23 mouse cellular contexts compared by ENCODE assay signal in the genomic region with DNA sequence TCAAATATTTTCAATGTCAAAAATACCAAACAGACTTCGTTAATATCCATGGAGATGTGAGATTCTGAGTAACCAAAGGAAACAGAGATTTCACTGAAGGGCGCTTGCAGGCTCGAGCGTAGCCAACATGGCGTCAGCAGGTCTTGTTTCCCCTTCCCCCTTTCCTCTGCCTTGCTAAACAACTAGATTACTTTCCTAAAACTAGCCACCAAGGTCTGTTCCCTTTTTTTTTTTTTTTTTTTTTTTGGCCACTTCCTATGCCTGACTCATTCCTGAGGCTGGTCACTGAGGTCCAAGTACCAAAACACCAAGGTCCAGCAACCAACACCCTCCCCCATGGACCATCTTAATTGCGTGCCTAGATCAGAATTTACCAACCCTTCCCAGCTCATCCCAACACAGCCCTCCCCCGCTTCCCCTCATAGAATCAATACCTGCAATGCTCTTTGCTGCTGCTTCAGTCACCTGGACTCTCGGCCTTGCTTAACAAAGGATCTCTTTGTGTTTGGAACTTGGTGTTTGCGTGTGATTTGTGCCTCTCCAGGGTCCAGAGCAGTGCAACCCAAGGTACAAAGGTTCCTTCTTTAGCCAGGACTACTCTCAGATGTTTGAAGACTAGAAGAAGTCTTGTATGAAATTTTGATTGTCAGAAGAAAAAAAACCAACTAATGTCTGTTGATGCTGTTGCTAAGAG. TPM values are rescaled to one million over a fixed set of nuclear protein-coding genes. Genes with fewer than 3 reads are reported as not detected.
DNase-seq lines count a peak whose midpoint lies in the region; ATAC-seq and TF ChIP-seq lines count a peak whose summit lies in the region.
"Had no signal": no experiment of that assay in that cellular context is flagged by ENCODE, and none has a peak within 500 bp of the region (broad histone marks: within the 10 kb centered on the region; RNA-seq: fewer than 3 reads in every experiment).

No protein-coding gene starts in this region.

- no peaks in the 10 kb centered on the region for H3K4me1 ChIP-seq in hindbrain, embryonic 12.5 days
- H3K4me1 ChIP-seq in hindbrain, embryonic 16.5 days (ENCODE audit: control insufficient read depth, insufficient read depth, low read depth, low read length) = no peaks in the 10 kb centered on the region
- H3K4me1 ChIP-seq in lung, postnatal 0 days (ENCODE audit: insufficient read depth, low read depth, low read length) = no peaks in the 10 kb centered on the region
- H3K4me1 ChIP-seq: forebrain, embryonic 10.5 days; hindbrain, embryonic 10.5 days; neural tube, embryonic 12.5 days had no signal

- no peaks in the 10 kb centered on the region for H3K36me3 ChIP-seq in hindbrain, embryonic 12.5 days
- H3K36me3 ChIP-seq in hindbrain, embryonic 16.5 days (ENCODE audit: control insufficient read depth, insufficient read depth, low read length) = no peaks in the 10 kb centered on the region
- no peaks in the 10 kb centered on the region for H3K36me3 ChIP-seq in lung, postnatal 0 days (ENCODE audit: insufficient read depth, low read length)
- H3K36me3 ChIP-seq in macrophage (ENCODE audit: inconsistent target) = no peaks in the 10 kb centered on the region
- H3K36me3 ChIP-seq: forebrain, embryonic 10.5 days; neural tube, embryonic 12.5 days had no signal

- TF ChIP-seq EP300 in lung, postnatal 0 days (IDR thresholded peaks at IDR 0.05) = no peak

- H3K4me2 ChIP-seq in hindbrain, embryonic 12.5 days (replicated peaks) = no peak overlapping the region
- H3K4me2 ChIP-seq in hindbrain, embryonic 16.5 days (ENCODE audit: low read length) = no peak overlapping the region
- no peak overlapping the region for H3K4me2 ChIP-seq in lung, postnatal 0 days (replicated peaks; ENCODE audit: low read depth, low read length)
- H3K4me2 ChIP-seq: lung, embryonic 14.5 days; neural tube, embryonic 12.5 days had no signal

- H3K27me3 ChIP-seq in hindbrain, embryonic 12.5 days = no peaks in the 10 kb centered on the region
- no peaks in the 10 kb centered on the region for H3K27me3 ChIP-seq in hindbrain, embryonic 16.5 days (replicated peaks; ENCODE audit: control insufficient read depth, insufficient read depth, low read length)
- no peaks in the 10 kb centered on the region for H3K27me3 ChIP-seq in lung, postnatal 0 days (replicated peaks; ENCODE audit: insufficient read depth, low read length)
- H3K27me3 ChIP-seq: neural tube, embryonic 12.5 days had no signal

- TF ChIP-seq CTCF in lung, postnatal 0 days (IDR thresholded peaks at IDR 0.05) = no peak

- 82% methylated on average over 9 of the region's 9 CpGs for WGBS in hindbrain, embryonic 12.5 days
- 87% methylated on average over 9 of the region's 9 CpGs for WGBS in hindbrain, embryonic 16.5 days
- WGBS in lung, postnatal 0 days = 72% methylated on average over 9 of the region's 9 CpGs
- WGBS in macrophage (ENCODE audit: missing documents) = 70% methylated on average over 9 of the region's 9 CpGs

- no peaks in the 10 kb centered on the region for H3K9me3 ChIP-seq in hindbrain, embryonic 12.5 days (replicated peaks)
- H3K9me3 ChIP-seq in hindbrain, embryonic 16.5 days (ENCODE audit: control insufficient read depth, low read length) = no peaks in the 10 kb centered on the region
- no peaks in the 10 kb centered on the region for H3K9me3 ChIP-seq in lung, postnatal 0 days (ENCODE audit: low read length)
- H3K9me3 ChIP-seq: forebrain, embryonic 10.5 days; hindbrain, embryonic 10.5 days; neural tube, embryonic 12.5 days had no signal

- no peak overlapping the region for H3K4me3 ChIP-seq in hindbrain, embryonic 12.5 days
- H3K4me3 ChIP-seq in hindbrain, embryonic 16.5 days (ENCODE audit: low read length) = no peak overlapping the region
- H3K4me3 ChIP-seq in lung, postnatal 0 days (ENCODE audit: low read depth, low read length) = no peak overlapping the region
- H3K4me3 ChIP-seq in macrophage (ENCODE audit: inconsistent target) = no peak overlapping the region
- H3K4me3 ChIP-seq: forebrain, embryonic 10.5 days; hindbrain, embryonic 10.5 days; neural tube, embryonic 12.5 days had no signal

- H3K27ac ChIP-seq in hindbrain, embryonic 12.5 days = peak overlapping the region; percentile 7; the same call in 1 of the 2 replicates
- no peak overlapping the region for H3K27ac ChIP-seq in hindbrain, embryonic 16.5 days (ENCODE audit: low read depth, low read length)
- no peak overlapping the region for H3K27ac ChIP-seq in lung, postnatal 0 days (ENCODE audit: low read length)
- H3K27ac ChIP-seq in macrophage = peak overlapping the region; percentile 27
- H3K27ac ChIP-seq: forebrain, embryonic 10.5 days; hindbrain, embryonic 10.5 days; neural tube, embryonic 12.5 days had no signal

- peak; percentile 9 for DNase-seq in lung, postnatal 0 days (ENCODE audit: low spot score)
- DNase-seq in lung, postnatal 36 days = no peak
- peak; percentile 75 for DNase-seq in yolk sac, embryonic 10.5 days (ENCODE audit: low spot score)
- no peak for DNase-seq in cerebellum, adult 9-10 months
- no peak for DNase-seq in layer of hippocampus, adult 9-10 months (ENCODE audit: low spot score)
- DNase-seq: adrenal gland, postnatal 14 days; cerebellum, adult 9-11 months; heart, adult 18-20 months; kidney, postnatal 4 days; left cerebral cortex, postnatal 4 days; lung, embryonic 14.5 days; right cerebral cortex, postnatal 25 days had no signal

- no peaks in the 10 kb centered on the region for H3K79me2 ChIP-seq in macrophage (ENCODE audit: inconsistent target)

- no peak for ATAC-seq in hindbrain, embryonic 12.5 days (ENCODE audit: low FRiP score)
- no peak for ATAC-seq in hindbrain, embryonic 16.5 days
- ATAC-seq in lung, postnatal 0 days = no peak
- ATAC-seq: inflammation-experienced regulatory T-cells, adult 6 months had no signal

- H3K9ac ChIP-seq in hindbrain, embryonic 12.5 days = no peak overlapping the region
- H3K9ac ChIP-seq in hindbrain, embryonic 16.5 days (ENCODE audit: low read depth, low read length) = no peak overlapping the region
- no peak overlapping the region for H3K9ac ChIP-seq in lung, postnatal 0 days (replicated peaks; ENCODE audit: low read depth)
- H3K9ac ChIP-seq: lung, embryonic 14.5 days; neural tube, embryonic 12.5 days had no signal

RNA-seq across cellular contexts. Expression of a gene that starts 13.9 kb away (rescaled TPM):
- polyA plus RNA-seq in hindbrain, embryonic 12.5 days (2016; fragmentation: Nextera tagmentation; extraction: Ambion mirVana) = 60.6 and 70.2 TPM in 2 replicates
- 98.1 and 112 TPM in 2 replicates for polyA plus RNA-seq in hindbrain, embryonic 16.5 days (2015; fragmentation: Nextera tagmentation; extraction: Ambion mirVana)
- 164 and 195 TPM in 2 replicates for polyA plus RNA-seq in lung, postnatal 0 days (2015; fragmentation: Nextera tagmentation; extraction: Ambion mirVana)
- total RNA-seq in macrophage (2018; cell fraction: chromatin; rRNA removed) = 1 to 10 TPM in 1 of 26 experiments, under 1 TPM in 3, not detected in 22; 0.43 to 1.5 (median 0.58) TPM
- 1 to 10 TPM in 13 of 26 experiments, under 1 TPM in 11, not detected in 2; 0.10 to 3.0 (median 1.3) TPM for total RNA-seq in macrophage (2018; cell fraction: cytosol; rRNA removed)
- total RNA-seq in macrophage (2018; cell fraction: nucleus; rRNA removed) = 1 to 10 TPM in 3 of 26 experiments, under 1 TPM in 6, not detected in 17; 0.35 to 1.7 (median 0.88) TPM
- polyA plus RNA-seq in macrophage (2018) = 1.9 to 4.4 TPM (median 3.0 TPM) in 3 replicates
- polyA plus RNA-seq: inflammation-experienced regulatory T-cells, adult 6 months had no signal

RNA-seq across cellular contexts. Expression of a gene that starts 15.0 kb away (rescaled TPM):
- polyA plus RNA-seq in hindbrain, embryonic 12.5 days (2016; fragmentation: Nextera tagmentation; extraction: Ambion mirVana) = 0.25 and 0.59 TPM in 2 replicates
- polyA plus RNA-seq in hindbrain, embryonic 16.5 days (2015; fragmentation: Nextera tagmentation; extraction: Ambion mirVana) = 0.54 and 0.68 TPM in 2 replicates
- polyA plus RNA-seq in lung, postnatal 0 days (2015; fragmentation: Nextera tagmentation; extraction: Ambion mirVana) = 0.12 and 0.13 TPM in 2 replicates
- total RNA-seq in macrophage (2018; cell fraction: chromatin; rRNA removed) = 1 to 10 TPM in 2 of 26 experiments, under 1 TPM in 3, not detected in 21; 0.09 to 2.2 (median 0.33) TPM
- under 1 TPM in 15 of 26 experiments, not detected in 11; under 0.01 to 0.28 (median 0.05) TPM for total RNA-seq in macrophage (2018; cell fraction: cytosol; rRNA removed)
- total RNA-seq in macrophage (2018; cell fraction: nucleus; rRNA removed) = under 1 TPM in 2 of 26 experiments, not detected in 24; 0.10 to 0.74 TPM
- polyA plus RNA-seq in macrophage (2018) = 0.05 to 0.83 TPM (median 0.11 TPM) in 3 replicates

RNA-seq across cellular contexts. Expression of a gene that starts 15.5 kb away (rescaled TPM):
- polyA plus RNA-seq in hindbrain, embryonic 12.5 days (2016; fragmentation: Nextera tagmentation; extraction: Ambion mirVana) = not detected in 2 replicates
- polyA plus RNA-seq in hindbrain, embryonic 16.5 days (2015; fragmentation: Nextera tagmentation; extraction: Ambion mirVana) = not detected in 2 replicates
- polyA plus RNA-seq in lung, postnatal 0 days (2015; fragmentation: Nextera tagmentation; extraction: Ambion mirVana) = not detected in 2 replicates
- total RNA-seq in macrophage (2018; cell fraction: chromatin; rRNA removed) = not detected
- not detected for total RNA-seq in macrophage (2018; cell fraction: cytosol; rRNA removed)
- total RNA-seq in macrophage (2018; cell fraction: nucleus; rRNA removed) = not detected
- not detected in 3 replicates for polyA plus RNA-seq in macrophage (2018)
- total RNA-seq: adrenal gland, postnatal 14 days; gastrocnemius, adult 8-10 months; left cerebral cortex, postnatal 4 days had no signal
- polyA plus RNA-seq: embryonic facial prominence, embryonic 14.5 days; forebrain, embryonic 10.5 days; heart, embryonic 16.5 days; hindbrain, embryonic 10.5 days; inflammation-experienced regulatory T-cells, adult 6 months; lung, embryonic 14.5 days; neural tube, embryonic 12.5 days; urinary bladder, adult 2 months had no signal

RNA-seq across cellular contexts. Expression of a gene that starts 28.7 kb away (rescaled TPM):
- 0.34 and 0.61 TPM in 2 replicates for polyA plus RNA-seq in hindbrain, embryonic 12.5 days (2016; fragmentation: Nextera tagmentation; extraction: Ambion mirVana)
- 1.1 and 1.4 TPM in 2 replicates for polyA plus RNA-seq in hindbrain, embryonic 16.5 days (2015; fragmentation: Nextera tagmentation; extraction: Ambion mirVana)
- not detected in 2 replicates for polyA plus RNA-seq in lung, postnatal 0 days (2015; fragmentation: Nextera tagmentation; extraction: Ambion mirVana)
- not detected for total RNA-seq in macrophage (2018; cell fraction: chromatin; rRNA removed)
- not detected for total RNA-seq in macrophage (2018; cell fraction: cytosol; rRNA removed)
- total RNA-seq in macrophage (2018; cell fraction: nucleus; rRNA removed) = not detected
- polyA plus RNA-seq in macrophage (2018) = not detected in 3 replicates
- total RNA-seq: gastrocnemius, adult 8-10 months had no signal
- polyA plus RNA-seq: inflammation-experienced regulatory T-cells, adult 6 months; urinary bladder, adult 2 months had no signal

RNA-seq across cellular contexts. Expression of a gene that starts 35.5 kb away (rescaled TPM):
- polyA plus RNA-seq in hindbrain, embryonic 12.5 days (2016; fragmentation: Nextera tagmentation; extraction: Ambion mirVana) = 16.1 and 18.0 TPM in 2 replicates
- 16.1 TPM in 2 replicates for polyA plus RNA-seq in hindbrain, embryonic 16.5 days (2015; fragmentation: Nextera tagmentation; extraction: Ambion mirVana)
- polyA plus RNA-seq in lung, postnatal 0 days (2015; fragmentation: Nextera tagmentation; extraction: Ambion mirVana) = 79.7 and 99.8 TPM in 2 replicates
- total RNA-seq in macrophage (2018; cell fraction: chromatin; rRNA removed) = 1 to 10 TPM in 8 of 26 experiments, under 1 TPM in 10, not detected in 8; 0.36 to 4.2 (median 0.88) TPM
- 10 to 100 TPM in 11 of 26 experiments, 1 to 10 TPM in 15; 6.1 to 17.9 (median 9.6) TPM for total RNA-seq in macrophage (2018; cell fraction: cytosol; rRNA removed)
- 10 to 100 TPM in 1 of 26 experiments, 1 to 10 TPM in 25; 2.2 to 11.3 (median 4.8) TPM for total RNA-seq in macrophage (2018; cell fraction: nucleus; rRNA removed)
- polyA plus RNA-seq in macrophage (2018) = 9.4 to 14.1 TPM (median 11.7 TPM) in 3 replicates

Comparison
In these comparisons a context has a peak if more than half of its experiments do, and no peak if none do; other contexts are left out.
1. H3K27ac ChIP-seq: peak in hindbrain, embryonic 12.5 days (single experiment) and macrophage (single experiment); none in hindbrain, embryonic 16.5 days (single experiment) and lung, postnatal 0 days (single experiment).
2. DNase-seq: peak in lung, postnatal 0 days (single experiment) and yolk sac, embryonic 10.5 days (single experiment); none in lung, postnatal 36 days (single experiment), cerebellum, adult 9-10 months (single experiment) and layer of hippocampus, adult 9-10 months (single experiment).
3. RNA of a gene that starts 13.9 kb away (polyA plus RNA-seq): 164 to 195 TPM in lung, postnatal 0 days, 98.1 to 112 TPM in hindbrain, embryonic 16.5 days and 60.6 to 70.2 TPM in hindbrain, embryonic 12.5 days; 1.9 to 4.4 TPM in macrophage; every median in the first group is over 10 times any median in the second.